10 mouse cellular contexts compared by ENCODE assay signal in genomic region chrX:137141669-137142068, GRCm38 (mm10). TPM values are rescaled to one million over a fixed set of nuclear protein-coding genes. Genes with fewer than 3 reads are reported as not detected.
A peak's percentile ranks its signal among the peaks of the same experiment; 100 is the strongest.
DNase-seq lines count a peak whose midpoint lies in the region; ATAC-seq and TF ChIP-seq lines count a peak whose summit lies in the region.
"Had no signal": no experiment of that assay in that cellular context is flagged by ENCODE, and none has a peak within 500 bp of the region (broad histone marks: within the 10 kb centered on the region; RNA-seq: fewer than 3 reads in every experiment).

No protein-coding gene starts in this region.

- no peaks in the 10 kb centered on the region for H3K9me3 ChIP-seq in midbrain, postnatal 0 days (ENCODE audit: low read length)
- H3K9me3 ChIP-seq: neural tube, embryonic 13.5 days had no signal

- TF ChIP-seq CTCF in midbrain, postnatal 0 days (IDR thresholded peaks at IDR 0.05): peak; percentile 76

- intact Hi-C loops in heart, postnatal 10 days (cut with DNase I): loop anchor here (5.0 kb wide), 1 partner anchor 94 kb away; the partner anchor contains the start of gene Fam199x

- H3K4me2 ChIP-seq in midbrain, postnatal 0 days (ENCODE audit: low read depth, low read length, poor library complexity, severe bottlenecking): no peak overlapping the region
- H3K4me2 ChIP-seq: neural tube, embryonic 13.5 days had no signal

- 21% methylated on average over 6 of the region's 6 CpGs for WGBS in midbrain, postnatal 0 days

- H3K36me3 ChIP-seq in midbrain, postnatal 0 days (ENCODE audit: insufficient read depth, low read length): no peaks in the 10 kb centered on the region
- H3K36me3 ChIP-seq: neural tube, embryonic 13.5 days had no signal

- H3K4me1 ChIP-seq in midbrain, postnatal 0 days (ENCODE audit: insufficient read depth, low read length): no peaks in the 10 kb centered on the region
- H3K4me1 ChIP-seq: neural tube, embryonic 13.5 days had no signal

- no peak for ATAC-seq in midbrain, postnatal 0 days (ENCODE audit: low FRiP score)

- H3K27ac ChIP-seq in midbrain, postnatal 0 days (ENCODE audit: low read depth, low read length): no peak overlapping the region
- H3K27ac ChIP-seq: neural tube, embryonic 13.5 days had no signal

- peak; percentile 43 for DNase-seq in ovary, postnatal 14 days (ENCODE audit: low spot score)
- DNase-seq in ovary, postnatal 10 days (ENCODE audit: low spot score): no peak
- peak; percentile 18 for DNase-seq in T-cell, adult 2 months (ENCODE audit: low spot score)
- peak; percentile 46 to 65 for DNase-seq in cerebellum, postnatal 25 days
- DNase-seq in heart, postnatal 10 days: peak; percentile 50 to 75
- peak; percentile 21 to 67 for DNase-seq in layer of hippocampus, postnatal 14 days (ENCODE audit: low spot score in 2 of 2)
- peak; percentile 71 for DNase-seq in midbrain, postnatal 0 days (ENCODE audit: low spot score)
- DNase-seq in thymus, postnatal 4 days: peak; percentile 52

- no peaks in the 10 kb centered on the region for H3K27me3 ChIP-seq in midbrain, postnatal 0 days (ENCODE audit: insufficient read depth, low read length)
- H3K27me3 ChIP-seq: neural tube, embryonic 13.5 days had no signal

- no peak overlapping the region for H3K9ac ChIP-seq in midbrain, postnatal 0 days (replicated peaks; ENCODE audit: low read length, poor library complexity, severe bottlenecking)
- H3K9ac ChIP-seq: neural tube, embryonic 13.5 days had no signal

- no peak overlapping the region for H3K4me3 ChIP-seq in midbrain, postnatal 0 days (ENCODE audit: low read depth, low read length)
- H3K4me3 ChIP-seq: neural tube, embryonic 13.5 days had no signal

RNA-seq across cellular contexts. Expression of gene Esx1, which starts 19.8 kb away (rescaled TPM):
- not detected for total RNA-seq in heart, postnatal 10 days (2021)
- total RNA-seq in layer of hippocampus, postnatal 14 days (2021): not detected
- not detected in 2 replicates for total RNA-seq in midbrain, postnatal 0 days (2014; rRNA removed)
- not detected in 2 replicates for polyA plus RNA-seq in midbrain, postnatal 0 days (2015; fragmentation: Nextera tagmentation; extraction: Ambion mirVana)
- total RNA-seq: gastrocnemius, postnatal 4 days had no signal
- polyA plus RNA-seq: neural tube, embryonic 13.5 days had no signal
